Mouse (Mus musculus) fat pad, adult 2 months (tissue): ENCODE measurements around the gene Atp8b3.

ENCODE experiments used
- DNase-seq: peaks from one replicate; pipeline ENCODE4 v3.0.0-alpha.2; 2011; ENCODE audit warnings: low read depth, low spot score; ENCODE audit errors: extremely low read depth

The Atp8b3 gene

DNA sequence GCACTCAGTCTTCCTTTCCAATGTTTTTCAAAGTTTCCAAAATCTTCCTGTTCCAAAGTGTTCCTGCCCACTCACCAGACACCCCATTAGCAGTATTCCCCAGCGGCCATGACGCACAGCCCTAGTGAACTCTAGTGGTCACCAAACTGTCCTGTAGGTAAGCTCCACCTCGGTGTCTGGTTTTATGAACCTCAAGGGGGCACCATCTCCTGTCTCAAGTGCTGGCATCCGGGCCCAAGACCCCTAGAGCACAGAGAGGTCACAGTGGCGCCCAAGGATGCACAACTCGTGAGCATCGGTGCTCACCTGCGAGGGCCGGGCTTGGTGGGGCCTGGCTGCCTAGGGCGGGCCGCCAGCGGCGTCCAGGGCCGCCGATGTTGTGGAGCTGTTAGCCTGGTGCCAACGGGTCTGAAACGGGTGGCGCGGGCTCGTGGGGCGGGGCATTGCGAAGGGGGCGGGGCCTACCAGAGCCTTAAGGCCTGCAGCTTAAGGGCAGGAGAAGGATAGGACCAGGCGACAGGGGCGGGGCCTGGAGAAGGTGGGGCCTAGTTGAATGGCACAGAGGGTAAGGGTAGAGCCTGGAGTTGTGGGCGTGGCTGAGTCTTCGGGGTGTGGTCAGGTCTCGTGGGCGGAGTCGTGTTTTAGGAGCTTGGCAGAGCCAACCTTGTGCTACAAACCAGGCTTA, at the start of gene Atp8b3:
Atp8b3 (minus strand) TSS at position 415 of the 685 bp plus-strand sequence.
- DNase-seq, result peak; percentile 39

DNA sequence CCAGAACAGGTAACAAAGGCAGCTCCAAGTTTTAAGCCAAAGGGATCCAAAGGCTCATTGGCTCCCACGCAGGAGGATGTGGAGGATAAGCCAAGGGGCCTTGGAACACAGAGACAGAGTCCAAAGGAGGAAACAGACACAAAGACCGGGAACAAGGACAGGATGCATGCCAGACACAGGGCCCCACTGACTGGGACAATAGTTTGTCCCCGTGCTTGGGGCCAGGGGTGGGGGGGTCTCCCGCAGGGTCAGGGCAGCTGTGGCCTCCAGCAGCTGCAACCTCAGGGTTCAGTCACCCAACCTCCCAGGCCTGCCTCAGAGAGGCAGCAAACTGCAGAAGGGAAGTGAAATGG, 48.4 kb upstream of the Atp8b3 start:
- DNase-seq, result no peak

DNA sequence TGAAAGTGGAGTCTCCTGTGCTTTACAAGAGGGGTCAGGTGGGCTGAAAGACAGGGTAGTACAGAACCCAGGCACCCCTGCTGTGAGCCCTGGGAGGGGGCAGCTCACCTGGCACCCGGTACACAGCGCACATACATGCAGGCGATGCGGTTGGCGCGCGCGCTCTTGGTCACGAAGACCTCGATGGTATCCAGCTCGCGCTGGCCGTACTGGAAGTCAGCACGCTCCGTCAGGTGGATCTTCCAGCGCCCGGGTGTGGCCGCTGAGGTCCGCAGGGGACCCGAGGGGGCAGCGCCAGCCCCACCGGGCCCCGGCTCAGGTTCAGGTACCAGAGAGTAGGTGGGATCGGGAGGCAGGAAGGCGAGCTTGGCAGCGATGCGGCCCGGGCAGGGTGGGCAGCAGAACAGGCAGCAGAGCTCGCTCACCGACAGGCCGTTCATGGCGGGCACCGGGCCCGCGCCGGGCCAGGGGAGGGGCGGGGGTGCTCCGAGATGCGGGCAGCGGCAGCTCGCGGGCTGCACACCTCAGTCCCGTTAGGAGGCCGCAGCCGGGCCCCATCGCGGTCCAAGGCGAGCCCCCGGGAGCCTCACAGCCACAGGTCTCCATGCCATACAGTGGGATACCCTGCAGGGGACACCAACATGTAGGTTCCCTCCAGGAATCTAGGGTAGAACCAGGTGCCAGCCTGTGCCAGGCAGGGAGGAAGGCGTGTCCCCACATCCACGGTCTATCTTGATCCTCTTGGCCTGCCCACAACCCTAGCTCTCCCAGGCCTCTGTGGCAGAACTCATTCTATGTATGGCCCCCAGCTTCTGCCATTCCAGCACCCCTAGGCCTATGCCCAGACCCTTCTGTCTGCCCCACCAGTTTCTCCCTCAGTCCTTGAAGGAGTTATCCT, 47.7 kb upstream of the Atp8b3 start:
- DNase-seq, result no peak

DNA sequence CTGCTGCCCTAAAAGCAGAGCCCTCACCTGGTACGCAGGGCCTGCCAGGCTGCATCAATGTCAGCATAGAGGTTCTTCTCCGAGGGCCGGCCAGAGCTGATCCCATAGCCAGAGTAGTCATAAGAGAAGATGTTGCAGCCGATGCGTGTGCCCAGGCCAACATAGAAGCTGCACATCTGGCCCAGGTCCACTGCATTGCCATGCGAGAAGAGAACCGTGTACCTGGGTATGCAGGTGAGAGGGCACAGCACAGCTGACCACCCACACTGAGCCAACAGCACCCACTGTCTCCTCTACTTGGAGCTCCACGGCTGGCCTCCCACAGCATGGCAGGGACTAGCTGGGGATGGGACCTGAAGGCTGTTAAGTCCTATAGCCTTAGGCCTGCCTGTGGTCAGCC, 46.7 kb upstream of the Atp8b3 start:
- no peak for DNase-seq

DNA sequence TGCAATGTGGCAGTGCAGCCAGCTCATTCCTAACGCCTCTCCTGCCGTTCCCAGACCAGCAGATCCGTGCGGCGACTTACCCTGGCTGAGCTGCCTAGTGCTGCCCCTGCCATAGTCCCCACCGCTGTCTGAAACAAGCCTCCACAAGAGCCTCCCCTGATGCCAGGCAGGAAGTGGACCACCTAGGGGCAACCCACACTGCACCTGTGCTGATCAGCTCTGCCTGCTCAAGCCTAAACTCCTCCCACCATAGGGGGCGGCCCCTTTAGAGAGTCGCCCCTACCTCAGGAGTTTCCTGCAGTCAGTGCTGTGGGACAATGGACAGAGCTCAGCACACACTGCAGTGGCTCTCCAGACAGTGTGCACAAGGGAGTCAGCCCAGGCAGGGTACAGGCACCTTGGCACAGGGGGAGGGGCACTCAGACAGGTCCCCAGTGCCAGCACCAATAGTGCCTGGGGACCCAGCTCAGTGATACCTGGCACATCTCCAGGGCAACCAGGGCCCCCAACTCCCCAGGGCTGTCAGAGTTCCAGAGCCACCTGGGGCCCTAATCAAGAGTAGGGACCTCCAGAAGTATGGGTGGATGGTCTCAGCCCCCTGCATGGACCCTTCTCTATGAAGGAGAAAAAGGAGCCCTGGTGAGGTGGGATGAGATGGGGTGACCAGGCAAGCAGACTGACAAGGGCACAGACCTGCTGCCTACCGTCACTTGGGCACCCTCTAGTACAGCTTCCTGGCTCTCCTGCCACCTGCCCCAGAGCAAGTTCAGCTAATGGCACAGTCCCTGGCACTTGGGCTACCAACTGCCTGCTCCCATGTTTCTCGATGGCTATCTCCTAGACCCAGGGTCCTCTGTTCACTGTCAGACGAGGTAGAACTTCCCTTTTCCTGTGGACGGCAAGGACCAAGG, 46.0 kb upstream of the Atp8b3 start:
- DNase-seq, result no peak

DNA sequence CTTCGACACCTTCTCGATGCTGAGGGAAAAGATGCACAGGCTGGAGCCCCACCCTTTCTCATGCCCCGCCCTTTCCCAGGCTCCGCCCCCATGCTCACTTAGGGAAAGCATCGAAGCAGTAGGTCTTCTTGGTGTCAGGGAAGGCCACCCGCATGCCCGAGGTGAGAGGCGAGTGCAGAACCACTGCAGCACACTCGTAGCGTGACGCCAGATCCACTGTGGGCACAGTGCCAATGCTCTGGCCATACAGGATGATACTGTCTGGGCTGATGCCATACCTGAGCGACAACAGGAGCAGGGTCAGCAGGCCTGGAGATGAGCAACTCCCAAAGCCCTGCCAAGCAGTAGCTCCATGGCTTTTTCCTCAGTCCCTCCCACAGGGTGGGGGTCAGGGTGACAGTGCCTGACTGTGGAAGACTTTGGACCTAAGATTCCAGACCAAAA, 45.1 kb upstream of the Atp8b3 start:
- no peak for DNase-seq

DNA sequence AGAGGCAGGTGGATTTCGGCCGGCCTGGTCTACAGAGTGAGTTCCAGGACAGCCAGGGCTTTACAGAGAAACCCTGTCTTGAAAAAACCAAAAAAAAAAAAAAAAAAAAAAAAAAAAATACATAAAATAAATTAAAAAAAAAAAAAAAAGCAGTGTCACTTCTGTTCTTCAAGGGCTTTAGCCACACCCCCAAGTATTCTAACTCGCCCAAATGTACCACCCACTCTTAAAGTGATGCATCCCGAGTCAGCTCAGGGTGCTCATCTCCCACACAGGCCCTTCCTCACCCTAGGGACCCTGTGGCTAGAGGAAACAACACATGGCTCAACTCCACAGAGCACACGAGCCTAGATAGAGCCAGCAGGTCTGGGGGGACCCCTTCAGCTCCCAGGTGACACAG, 44.1 kb upstream of the Atp8b3 start:
- no peak for DNase-seq

DNA sequence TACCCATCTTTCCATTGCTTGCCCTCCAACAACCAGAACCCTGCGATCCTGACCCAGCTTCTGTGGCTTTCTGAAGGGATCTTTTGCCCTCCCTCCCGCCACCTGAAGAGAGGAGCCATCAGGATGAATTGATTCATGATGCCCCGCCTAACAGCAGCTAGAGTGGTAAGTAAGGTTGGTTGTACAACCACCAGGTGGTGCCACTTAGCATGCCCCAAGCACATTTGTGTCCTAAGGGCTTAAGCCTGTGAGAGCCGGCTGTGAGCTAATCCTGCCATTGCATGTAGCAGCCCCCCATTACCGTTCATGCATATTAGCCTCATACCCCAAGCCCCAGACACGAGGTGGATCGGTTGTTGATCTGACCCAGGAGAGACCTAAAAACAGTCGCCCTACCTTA, 40.0 kb upstream of the Atp8b3 start:
- DNase-seq, result no peak

DNA sequence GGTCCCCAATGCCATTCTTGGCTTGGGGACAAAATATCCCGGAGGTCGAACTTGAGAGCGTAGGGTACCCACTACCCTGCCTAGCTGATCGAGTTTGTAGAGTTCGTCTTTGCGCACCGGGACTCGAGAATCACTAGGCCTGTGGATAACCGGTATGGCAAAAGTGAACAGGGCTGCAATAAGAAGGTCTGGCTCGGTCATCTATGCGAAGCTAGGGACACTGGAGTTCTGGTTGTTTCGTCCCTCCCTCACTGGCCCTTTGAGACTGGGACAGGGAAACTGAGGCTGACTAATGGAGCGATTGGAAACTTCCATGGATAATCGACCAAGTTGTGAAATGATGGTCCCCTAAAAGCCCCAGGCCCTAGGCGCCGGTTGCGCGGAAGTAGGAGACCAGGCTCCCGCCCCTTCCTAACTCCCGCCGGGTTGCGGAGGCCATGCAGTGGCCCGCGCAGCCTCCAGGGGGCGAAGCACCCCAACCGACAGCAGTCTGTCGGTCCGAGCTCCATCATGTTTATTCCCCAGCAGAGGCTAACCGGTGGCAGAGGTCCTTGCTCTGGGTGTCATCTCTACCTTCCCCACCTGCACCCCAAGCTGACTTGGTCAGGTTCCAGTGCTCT, 39.3 kb upstream of the Atp8b3 start:
- no peak for DNase-seq

DNA sequence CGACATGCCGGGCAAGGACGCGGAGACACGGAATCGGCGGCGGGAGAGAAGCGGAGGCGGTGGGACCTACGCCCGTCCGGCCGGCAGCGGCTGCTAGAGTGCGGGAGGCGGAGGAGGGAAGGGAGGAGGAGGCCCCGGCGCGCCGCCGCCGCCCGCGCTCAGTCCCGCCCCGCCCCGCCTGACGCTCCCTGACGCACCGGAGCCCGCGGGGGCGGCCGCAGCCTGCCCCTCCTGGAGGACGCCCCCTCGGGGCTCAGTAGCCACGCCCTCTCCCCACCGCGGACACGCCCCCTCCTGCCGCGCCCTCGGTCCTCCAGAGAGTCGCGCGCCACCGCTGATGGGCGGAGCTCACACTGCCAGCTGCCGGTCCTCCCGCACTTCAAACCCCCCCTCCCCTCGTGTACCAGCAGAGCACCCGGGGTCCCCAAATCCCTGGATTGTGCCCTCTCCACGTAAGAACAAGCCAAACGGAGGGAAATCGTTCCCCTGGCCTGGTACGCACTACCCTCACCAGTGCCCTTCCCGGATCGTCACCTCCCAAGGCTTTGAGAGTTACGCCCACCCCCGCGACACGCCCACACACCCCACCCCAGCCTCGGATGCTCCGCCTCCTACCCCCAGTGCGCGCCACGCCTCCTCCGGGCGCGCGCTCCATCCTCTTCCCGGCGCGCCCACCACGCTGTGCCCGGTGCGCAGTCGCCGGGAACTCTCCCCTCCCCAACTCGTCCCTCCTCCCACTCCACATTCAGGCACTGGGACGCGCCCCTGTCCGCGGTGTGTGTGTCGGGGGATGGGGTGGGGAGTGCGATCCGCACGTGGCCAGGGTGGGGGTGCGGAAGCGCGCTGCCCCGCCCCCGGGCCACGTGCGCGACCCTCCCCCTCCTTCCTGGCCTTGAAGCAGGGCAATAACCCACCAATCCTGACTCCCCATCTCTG, 38.5 kb upstream of the Atp8b3 start, which contains the start of gene Klf16:
Klf16 (minus strand) TSS at position 127 of the 936 bp plus-strand sequence.
- DNase-seq, result no peak

DNA sequence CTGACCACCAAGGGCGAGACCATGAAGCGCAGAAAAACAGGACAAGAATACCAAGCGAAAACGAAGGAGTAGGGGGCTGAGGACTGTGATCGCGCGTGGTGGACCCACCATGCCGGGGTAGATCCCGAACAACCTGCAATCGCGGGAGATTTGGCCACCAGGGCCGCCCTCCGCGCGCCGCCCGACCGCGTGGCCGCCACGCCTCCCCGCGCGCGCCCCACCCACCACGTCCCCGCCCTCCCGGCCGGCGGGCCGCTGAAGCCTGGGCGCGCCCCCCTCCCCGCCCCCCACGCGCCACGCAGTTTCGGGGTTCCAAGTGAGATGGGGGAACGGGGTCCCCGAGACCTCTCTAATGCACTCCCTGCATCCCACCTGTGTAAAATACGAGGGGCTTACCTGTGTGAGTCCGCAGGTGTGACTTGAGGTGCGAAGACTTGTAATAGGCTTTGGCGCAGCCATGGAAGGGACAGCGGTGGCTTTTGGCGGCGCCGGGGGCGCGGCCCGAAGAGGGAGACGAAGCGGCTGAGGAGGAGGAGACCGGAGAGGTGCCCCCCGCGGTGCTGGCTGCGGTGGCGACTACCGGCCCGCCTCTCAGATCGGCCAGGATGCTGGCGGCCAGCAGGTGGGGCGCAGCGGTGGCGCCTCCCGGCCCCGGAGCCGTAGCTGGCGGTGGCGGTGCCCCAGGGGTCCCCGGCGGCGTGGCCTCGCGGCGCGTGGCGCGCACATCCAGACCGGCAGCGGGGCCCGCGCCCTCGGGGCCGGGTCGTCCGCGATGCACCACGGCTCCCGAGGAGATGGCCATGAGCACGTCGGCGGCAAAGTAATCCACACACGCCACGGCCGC, 37.6 kb upstream of the Atp8b3 start:
- DNase-seq, result no peak

DNA sequence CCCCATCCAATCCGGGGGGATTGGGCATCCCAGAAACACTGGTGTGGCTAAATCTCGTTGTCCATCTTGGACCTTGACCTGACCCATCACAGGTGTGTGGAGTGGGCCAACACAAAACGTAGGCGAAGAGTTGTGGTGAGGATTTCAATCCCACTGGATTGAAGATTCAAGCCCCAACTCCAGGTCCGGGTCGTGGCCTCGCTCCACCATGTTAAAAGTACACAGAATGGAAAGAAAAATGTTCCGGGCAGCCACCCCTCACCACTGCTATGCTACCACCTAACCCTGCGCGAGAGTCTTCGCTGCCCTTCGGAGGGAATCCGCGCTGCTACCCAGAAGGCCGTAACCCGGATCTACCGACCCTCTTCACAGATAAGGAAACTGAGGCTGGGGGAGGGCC, 37.0 kb upstream of the Atp8b3 start:
- DNase-seq, result no peak

DNA sequence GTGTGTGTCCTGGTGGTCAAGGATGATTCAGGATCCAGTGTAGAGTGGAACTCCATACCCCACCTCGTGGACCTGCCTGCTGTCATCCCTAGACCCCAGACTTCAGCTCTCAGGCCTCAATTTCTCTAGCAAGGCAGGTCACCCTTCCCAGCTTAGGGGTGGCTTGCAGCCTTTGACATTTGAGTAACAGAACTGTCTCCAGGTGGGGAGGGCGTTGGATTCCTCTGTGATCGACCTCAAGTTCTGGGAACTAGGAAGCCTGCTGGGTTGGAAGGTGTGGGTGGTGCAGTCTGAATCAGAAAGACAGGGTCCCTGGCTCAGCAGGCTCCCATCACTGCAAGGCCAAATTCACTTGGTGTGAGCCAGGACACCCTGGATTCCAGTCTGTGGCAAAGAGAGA, 36.0 kb upstream of the Atp8b3 start:
- no peak for DNase-seq

DNA sequence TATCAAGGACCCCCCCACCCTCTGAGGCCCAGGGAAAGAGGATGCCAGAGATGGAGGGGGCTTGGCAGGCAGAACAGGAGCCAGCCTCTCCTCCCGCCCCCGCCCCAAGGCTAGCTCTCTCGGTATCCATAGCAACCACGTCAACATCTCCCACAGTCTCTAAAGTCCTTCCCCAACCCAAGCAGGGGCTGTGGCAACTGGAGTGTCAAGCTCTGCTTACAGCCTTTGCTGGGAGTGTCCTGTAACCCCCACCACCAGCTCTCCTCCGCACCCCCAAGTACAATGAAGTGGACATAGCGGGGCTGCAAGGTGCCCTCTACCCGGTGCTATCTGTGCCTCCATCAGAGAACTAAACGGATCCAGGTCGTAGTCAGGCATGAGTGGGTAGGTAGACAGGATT, 35.0 kb upstream of the Atp8b3 start:
- no peak for DNase-seq

DNA sequence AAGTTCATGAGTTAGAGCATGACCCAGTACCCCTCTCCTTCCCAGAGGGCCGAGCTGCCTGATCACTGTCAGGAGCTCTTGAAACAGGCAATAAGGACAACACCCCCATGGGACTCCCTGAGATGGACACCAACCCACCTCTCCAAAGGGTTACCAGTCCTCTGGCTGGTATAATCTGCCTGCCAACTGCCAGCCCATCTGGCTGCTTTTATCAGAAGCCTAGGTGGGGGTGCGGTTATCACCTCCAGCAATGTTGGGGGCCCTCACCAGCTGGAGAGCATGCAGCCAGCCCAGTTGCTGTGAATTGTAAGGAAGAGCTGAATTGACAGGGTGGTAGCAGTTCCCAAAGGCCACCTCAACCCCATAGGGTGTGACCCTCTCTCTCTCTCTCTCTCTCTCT, 33.6 kb upstream of the Atp8b3 start:
- DNase-seq, result no peak

DNA sequence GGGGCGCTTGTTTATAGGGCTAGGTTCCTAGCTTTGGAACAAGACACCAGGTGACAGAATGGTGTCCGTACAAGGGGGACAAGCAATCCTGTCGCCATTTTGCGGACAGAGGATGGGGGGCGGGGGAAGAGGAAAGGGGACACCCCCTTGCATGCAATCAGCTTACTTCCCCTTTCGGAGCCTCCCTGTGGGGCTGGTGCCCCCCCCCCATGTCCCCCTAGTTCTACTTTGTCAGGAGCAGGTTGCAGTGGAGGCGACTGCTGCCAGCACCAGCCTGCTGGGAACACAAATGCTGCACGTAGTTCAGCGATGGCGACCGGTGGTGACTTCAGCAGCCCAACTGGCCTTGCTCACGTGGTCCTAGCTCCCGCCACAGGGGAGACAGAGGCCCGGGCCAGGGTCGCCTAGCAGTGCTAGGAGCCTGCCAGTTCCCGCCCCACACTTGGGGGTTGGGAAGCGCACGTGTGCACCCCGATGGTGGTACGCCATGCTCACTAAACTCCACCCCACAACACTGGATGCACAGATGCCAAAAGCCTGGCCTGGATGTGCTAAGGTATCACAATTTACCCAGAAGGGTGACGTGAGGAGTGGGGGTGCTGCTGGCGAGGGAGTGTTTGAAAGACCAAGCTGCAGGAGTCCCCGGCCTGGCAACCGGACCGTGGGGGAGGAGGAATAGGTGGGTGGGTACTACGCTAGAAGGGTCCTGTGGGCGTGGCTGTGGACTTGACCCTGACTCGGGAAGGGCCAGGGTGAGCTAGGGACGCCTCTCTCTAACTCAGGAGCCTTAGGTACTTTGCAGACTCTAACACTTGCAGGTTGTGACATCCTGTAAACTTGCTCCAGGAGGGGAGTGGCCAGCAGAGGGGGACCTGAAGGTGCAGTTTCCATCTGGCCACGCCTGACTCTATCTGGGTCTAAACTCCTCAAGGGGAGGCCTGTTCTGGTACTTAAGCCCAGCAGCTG, 32.2 kb upstream of the Atp8b3 start:
- no peak for DNase-seq

DNA sequence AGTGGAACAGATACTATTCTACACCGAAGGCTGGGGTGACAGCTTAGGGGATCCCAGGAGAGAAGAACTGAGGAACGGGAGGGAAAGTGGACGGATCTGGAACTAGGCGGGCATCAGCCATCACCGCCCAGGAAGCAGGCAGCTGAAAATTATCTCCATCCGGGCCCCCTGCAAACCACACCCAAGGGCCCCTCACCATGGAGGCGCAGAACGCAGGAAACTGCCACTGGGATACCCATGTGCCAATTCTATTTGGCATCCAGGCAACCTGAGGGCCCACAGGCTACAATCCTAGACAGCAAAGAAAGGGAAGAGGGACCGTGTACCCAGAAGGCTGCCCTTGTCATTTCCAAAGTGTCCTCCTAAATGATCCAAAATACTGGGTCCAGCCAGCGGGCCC, 31.5 kb upstream of the Atp8b3 start:
- DNase-seq, result no peak

DNA sequence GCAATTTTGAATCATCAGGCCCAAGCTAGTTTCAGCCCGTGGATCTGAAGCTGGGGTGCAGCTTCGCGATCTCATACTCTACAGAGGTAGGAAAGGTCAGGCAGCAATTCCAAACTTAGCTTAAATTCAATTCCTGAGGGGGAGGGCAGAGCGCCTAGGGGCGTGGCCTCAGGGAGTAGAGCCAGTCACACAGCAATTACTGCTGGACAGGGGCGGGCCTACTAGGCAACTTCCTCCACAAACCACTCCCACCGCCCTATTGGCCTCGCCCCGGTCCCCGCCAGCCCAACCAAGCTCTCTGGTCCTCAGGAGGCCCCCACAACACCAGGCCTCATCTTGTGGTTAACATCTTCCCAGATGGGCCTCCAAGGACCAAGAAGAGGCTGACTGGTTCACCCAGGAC, 30.7 kb upstream of the Atp8b3 start:
- no peak for DNase-seq
